Mouse (Mus musculus) MEL (cell line): ENCODE results near the gene Pdgfra. TPM values are rescaled to one million over a fixed set of nuclear protein-coding genes. Genes with fewer than 3 reads are reported as not detected.

Source experiments
- DNase-seq: peaks from one replicate; pipeline ENCODE4 v3.0.0; 2011; ENCODE audit warnings: low read depth, low spot score
- H3K27ac ChIP-seq: 2 replicates; pipeline ENCODE4 v1.5.1; 2012; ENCODE audit warnings: low read depth, mild to moderate bottlenecking, control low read depth, low read length, moderate library complexity; ENCODE audit not compliant: control insufficient read depth
- H3K27me3 ChIP-seq, 2 experiments: fragments of 150-350 bp in 1 of 2; sonication (generic) in 1 of 2; 2 replicates each; pipeline ENCODE4 v1.6.1; 2012; ENCODE audit warnings: low read length in 2 of 2, mild to moderate bottlenecking in 2 of 2, improper control_type of control experiment in 1 of 2, moderate library complexity in 1 of 2; ENCODE audit not compliant: insufficient read depth in 2 of 2, control insufficient read depth in 1 of 2
- H3K36me3 ChIP-seq, 2 experiments: 2 replicates each; pipeline ENCODE4 v1.6.1; 2012 to 2014; ENCODE audit warnings: low read length in 2 of 2, improper control_type of control experiment in 1 of 2, inconsistent platforms in 1 of 2, mild to moderate bottlenecking in 1 of 2; ENCODE audit not compliant: insufficient read depth in 2 of 2, control insufficient read depth in 1 of 2
- H3K4me1 ChIP-seq, 2 experiments: fragments of 150-350 bp in 1 of 2; sonication (generic) in 1 of 2; 2 replicates each; pipeline ENCODE4 v1.6.1; 2012; ENCODE audit warnings: low read length in 2 of 2, improper control_type of control experiment in 1 of 2, mild to moderate bottlenecking in 1 of 2; ENCODE audit not compliant: insufficient read depth in 2 of 2, control insufficient read depth in 1 of 2
- H3K4me3 ChIP-seq, 2 experiments: fragments of 150-350 bp in 1 of 2; sonication (generic) in 1 of 2; 2 replicates each; pipeline ENCODE4 v1.5.1; 2012; ENCODE audit warnings: low read depth in 2 of 2, low read length in 2 of 2, mild to moderate bottlenecking in 2 of 2, moderate library complexity in 2 of 2, control low read depth in 1 of 2, improper control_type of control experiment in 1 of 2; ENCODE audit not compliant: control insufficient read depth in 1 of 2, insufficient read depth in 1 of 2
- H3K79me2 ChIP-seq: 2 replicates; pipeline ENCODE4 v1.6.1; 2012; ENCODE audit warnings: mild to moderate bottlenecking, low read length, moderate library complexity; ENCODE audit not compliant: control insufficient read depth, poor library complexity, insufficient read depth
- H3K9ac ChIP-seq: 2 replicates; pipeline ENCODE4 v1.6.1; 2012; ENCODE audit warnings: low read depth, mild to moderate bottlenecking, control low read depth, low read length, moderate library complexity; ENCODE audit not compliant: control insufficient read depth, poor library complexity, severe bottlenecking
- H3K9me3 ChIP-seq: fragments of 150-350 bp; sonication (generic); replicated peaks from 2 replicates; pipeline ENCODE4 v1.6.1; 2012; ENCODE audit warnings: mild to moderate bottlenecking, low read length, improper control_type of control experiment, moderate library complexity; ENCODE audit not compliant: insufficient read depth
- CHD1 ChIP-seq: IDR thresholded peaks from 2 replicates; pipeline ENCODE4 v1.6.1; 2012; ENCODE audit warnings: low read depth, mild to moderate bottlenecking, inconsistent platforms, low read length, improper control_type of control experiment
- GABPA ChIP-seq: IDR thresholded peaks from 2 replicates; pipeline ENCODE4 v1.6.1; 2012; ENCODE audit warnings: low read depth, mild to moderate bottlenecking, inconsistent platforms, low read length, improper control_type of control experiment, moderate library complexity
- MAFK ChIP-seq: IDR thresholded peaks from 2 replicates; pipeline ENCODE4 v1.6.1; 2011; ENCODE audit warnings: low read depth, mild to moderate bottlenecking, low read length, improper control_type of control experiment, borderline replicate concordance
- MEF2A ChIP-seq: IDR thresholded peaks from 2 replicates; pipeline ENCODE4 v1.6.1; 2014; ENCODE audit warnings: low read depth, mild to moderate bottlenecking, inconsistent platforms, low read length, improper control_type of control experiment; ENCODE audit not compliant: poor library complexity, insufficient replicate concordance, severe bottlenecking; ENCODE audit errors: extremely low read depth
- MYC ChIP-seq: IDR thresholded peaks from 2 replicates; pipeline ENCODE4 v1.6.1; 2011; ENCODE audit warnings: low read depth, mild to moderate bottlenecking, low read length, improper control_type of control experiment, moderate library complexity
- NRF1 ChIP-seq: IDR thresholded peaks from 2 replicates; pipeline ENCODE4 v1.6.1; 2014; ENCODE audit warnings: low read depth, mild to moderate bottlenecking, inconsistent platforms, low read length, improper control_type of control experiment, moderate library complexity; ENCODE audit not compliant: poor library complexity, insufficient read depth, severe bottlenecking
- POLR2A ChIP-seq, 2 experiments: IDR thresholded peaks; 2 replicates each; pipeline ENCODE4 v1.6.1; 2011 to 2012; ENCODE audit warnings: low read length in 2 of 2, mild to moderate bottlenecking in 2 of 2, control low read depth in 1 of 2, improper control_type of control experiment in 1 of 2, low read depth in 1 of 2, moderate library complexity in 1 of 2; ENCODE audit not compliant: control insufficient read depth in 1 of 2, insufficient read depth in 1 of 2, poor library complexity in 1 of 2
- RCOR1 ChIP-seq: IDR thresholded peaks from 2 replicates; pipeline ENCODE4 v1.6.1; 2012; ENCODE audit warnings: low read depth, mild to moderate bottlenecking, inconsistent platforms, low read length, improper control_type of control experiment
- SIN3A ChIP-seq: IDR thresholded peaks from 2 replicates; pipeline ENCODE4 v1.6.1; 2012; ENCODE audit warnings: low read length, improper control_type of control experiment, inconsistent platforms
- TCF12 ChIP-seq: IDR thresholded peaks from 2 replicates; pipeline ENCODE4 v1.6.1; 2014; ENCODE audit warnings: low read depth, mild to moderate bottlenecking, inconsistent platforms, low read length, improper control_type of control experiment, moderate library complexity
- ZMIZ1 ChIP-seq: IDR thresholded peaks from 2 replicates; pipeline ENCODE4 v1.6.1; 2012; ENCODE audit warnings: low read depth, mild to moderate bottlenecking, inconsistent platforms, low read length, improper control_type of control experiment, moderate library complexity
- polyA plus RNA-seq, 2 experiments: library from polyadenylated mRNA; stranded (reverse) in 1 of 2; unstranded in 1 of 2; fragments of >175 nt in 1 of 2; fragments of >200 nt in 1 of 2; gene quantifications; 2 replicates each; pipeline versions ENCODE4 v1.2.1 to v1.2.4; 2012; ENCODE audit warnings: low replicate concordance in 2 of 2, low read depth in 1 of 2; ENCODE audit not compliant: insufficient read length in 2 of 2, insufficient read depth in 1 of 2, missing spikeins in 1 of 2
- total RNA-seq: library from RNA; depleted of rRNA; stranded (reverse); fragments of 300-350 nt; gene quantifications from 2 replicates; pipeline ENCODE4 v1.2.3, GENCODE M21; 2012

Pdgfra gene
- total and polyA plus RNA-seq, 3 experiments, result 0.07 TPM; not detected in 2

- H3K79me2 ChIP-seq, result no peaks in the 10 kb centered on the region
- H3K27me3 ChIP-seq, result no peaks in the 10 kb centered on the region
- no peaks in the 10 kb centered on the region for H3K4me1 ChIP-seq
- no peaks in the 10 kb centered on the region for H3K9me3 ChIP-seq
- no peaks in the 10 kb centered on the region for H3K36me3 ChIP-seq
- no peak overlapping the region for H3K4me3 ChIP-seq
- TF ChIP-seq NRF1 (no peak), GABPA (no peak), POLR2A (IDR thresholded peaks at IDR 0.05; ENCODE audit: control insufficient read depth in 1 of 2, insufficient read depth in 1 of 2, low read depth in 1 of 2, low read length in 2 of 2, poor library complexity in 1 of 2) (no peak), CHD1 (no peak), RCOR1 (no peak), TCF12 (no peak), MEF2A (no peak)
- no peak overlapping the region for H3K9ac ChIP-seq
- no peak for DNase-seq
- H3K27ac ChIP-seq, result no peak overlapping the region
Observed at GRCm38 (mm10) chr5:75214929-75215328, 62.8 kb downstream of the Pdgfra start.

- Histone ChIP-seq H3K4me3 (no peak overlapping the region), H3K27me3 (no peaks in the 10 kb centered on the region), H3K9me3 (no peaks in the 10 kb centered on the region), H3K27ac (no peak overlapping the region), H3K9ac (no peak overlapping the region), H3K36me3 (no peaks in the 10 kb centered on the region), H3K79me2 (no peaks in the 10 kb centered on the region), H3K4me1 (no peaks in the 10 kb centered on the region)
- DNase-seq, result no peak
- TF ChIP-seq ZMIZ1 (no peak), SIN3A (no peak), MAFK (no peak)
Observed at GRCm38 (mm10) chr5:75215678-75216256, 63.7 kb downstream of the Pdgfra start.

GRCm38 (mm10) chr5:75221610-75222009, 69.5 kb downstream of the Pdgfra start:
- TF ChIP-seq MYC, result peak; percentile 51; the same call in 1 of the 2 replicates
- no peak for TF ChIP-seq GABPA
- TF ChIP-seq, all 39 proteins: peak for 1
- Histone ChIP-seq H3K27me3 (no peaks in the 10 kb centered on the region), H3K4me1 (no peaks in the 10 kb centered on the region; a peak in 2 of 4 replicates), H3K9ac (no peak overlapping the region), H3K79me2 (no peaks in the 10 kb centered on the region), H3K9me3 (no peaks in the 10 kb centered on the region), H3K27ac (no peak overlapping the region), H3K36me3 (no peaks in the 10 kb centered on the region), H3K4me3 (no peak overlapping the region)
- DNase-seq, result peak; percentile 21
